Mouse (Mus musculus): ENCODE results near the gene Ctnnbl1.

DNA sequence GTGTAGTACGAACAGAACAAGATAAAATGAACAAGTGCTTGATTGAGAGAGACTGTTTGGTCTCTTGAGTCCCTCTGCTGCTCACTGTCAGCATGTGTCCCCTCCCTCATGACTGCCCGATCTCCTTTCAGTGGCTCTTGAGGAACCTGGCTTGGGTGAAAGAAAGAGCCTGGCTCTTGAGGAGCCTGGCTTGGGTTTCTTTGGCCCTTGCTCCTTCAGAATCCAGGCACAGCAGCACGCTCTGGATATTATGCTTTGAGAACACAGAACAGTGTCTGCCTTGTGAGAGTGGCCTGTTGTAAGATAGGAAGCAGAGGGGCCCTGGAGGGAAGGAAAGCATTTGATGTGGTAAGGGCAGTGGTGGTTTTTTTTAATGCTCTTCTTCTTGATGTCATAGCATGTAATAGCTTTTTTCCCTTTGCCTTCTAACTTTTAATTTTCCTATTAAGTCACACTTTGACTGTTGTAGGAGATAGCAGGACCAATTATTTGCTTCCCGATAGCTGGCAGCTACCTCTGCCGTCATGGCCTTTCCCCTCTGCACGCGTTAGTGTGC, 71.2 kb downstream of the Ctnnbl1 start:
- TF ChIP-seq CTCF (IDR thresholded peaks at IDR 0.05; ENCODE audit: control insufficient read depth, insufficient read depth, insufficient replicate concordance, low read depth, low read length) = no peak
- TF ChIP-seq POLR2A (IDR thresholded peaks at IDR 0.05; ENCODE audit: control insufficient read depth, low read depth, low read length) = no peak
